Mouse (Mus musculus): ENCODE measurements around the gene Hif3a.

DNA sequence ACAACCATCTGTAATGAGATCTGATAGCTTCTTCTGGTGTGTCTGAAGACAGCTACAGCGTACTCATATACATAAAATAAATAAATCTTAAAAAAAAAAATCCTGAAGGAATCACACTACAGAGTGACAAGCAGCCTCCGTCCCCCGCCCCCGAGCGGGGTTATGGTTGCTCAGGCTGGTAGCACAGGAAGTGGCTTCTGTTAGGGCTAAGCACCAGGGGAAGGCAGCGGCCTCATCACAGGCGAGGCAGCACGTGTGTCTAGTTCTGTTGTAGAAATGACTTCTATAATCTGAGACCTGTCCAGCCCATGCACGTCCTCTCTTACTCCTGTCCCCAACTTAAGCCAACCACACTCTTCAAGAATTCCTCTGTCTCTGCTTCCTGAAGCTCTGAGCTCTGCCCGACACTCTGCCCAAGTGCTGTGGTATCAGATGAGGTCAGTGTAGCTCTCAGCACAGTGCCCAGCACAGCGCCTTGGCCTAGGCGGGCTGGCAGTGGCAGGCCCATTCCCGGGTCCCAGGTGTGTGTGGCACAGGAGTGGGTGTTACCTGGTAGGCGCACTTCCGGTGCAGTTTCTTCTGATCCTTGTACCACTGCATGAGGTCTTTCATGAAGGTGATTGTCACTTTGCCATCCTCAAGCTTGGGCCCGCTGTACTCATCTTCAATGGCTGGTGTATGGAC, 52.8 kb downstream of the Hif3a start:
- TF ChIP-seq POLR2A (IDR thresholded peaks at IDR 0.05; ENCODE audit: insufficient read depth, low read length) (no peak), CTCF (IDR thresholded peaks at IDR 0.05; ENCODE audit: low read depth, low read length) (no peak), EP300 (IDR thresholded peaks at IDR 0.05; ENCODE audit: insufficient read depth, low read depth, low read length) (no peak)
